ENCODE assay signal across 21 mouse cellular contexts in genomic region chr9:61833226-61833625, GRCm38 (mm10).
"Had no signal": no experiment of that assay in that cellular context is flagged by ENCODE, and none has a peak within 500 bp of the region (broad histone marks: within the 10 kb centered on the region; RNA-seq: fewer than 3 reads in every experiment).

No protein-coding gene starts in this region.

- H3K9me3 ChIP-seq: intestine, embryonic 15.5 days; kidney, embryonic 15.5 days; limb, embryonic 12.5 days; limb, embryonic 15.5 days; midbrain, embryonic 10.5 days; neural tube, embryonic 12.5 days; neural tube, embryonic 15.5 days; stomach, embryonic 15.5 days had no signal

- ATAC-seq: intestine, embryonic 15.5 days; liver, postnatal 0 days had no signal

- H3K27me3 ChIP-seq: intestine, embryonic 15.5 days; neural tube, embryonic 12.5 days; stomach, embryonic 15.5 days had no signal

- H3K4me2 ChIP-seq: intestine, embryonic 15.5 days; kidney, embryonic 15.5 days; limb, embryonic 12.5 days; limb, embryonic 15.5 days; liver, embryonic 11.5 days; neural tube, embryonic 12.5 days; neural tube, embryonic 15.5 days; stomach, embryonic 15.5 days had no signal

- H3K4me3 ChIP-seq: intestine, embryonic 15.5 days; kidney, embryonic 15.5 days; limb, embryonic 12.5 days; limb, embryonic 15.5 days; megakaryocyte, embryonic 14.5 days; midbrain, embryonic 10.5 days; neural tube, embryonic 12.5 days; neural tube, embryonic 15.5 days; stomach, embryonic 15.5 days had no signal

- H3K36me3 ChIP-seq: intestine, embryonic 15.5 days; kidney, embryonic 15.5 days; limb, embryonic 12.5 days; limb, embryonic 15.5 days; midbrain, embryonic 10.5 days; neural tube, embryonic 12.5 days; neural tube, embryonic 15.5 days; stomach, embryonic 15.5 days had no signal

- H3K4me1 ChIP-seq: intestine, embryonic 15.5 days; megakaryocyte, embryonic 14.5 days; midbrain, embryonic 10.5 days; neural tube, embryonic 12.5 days; stomach, embryonic 15.5 days had no signal

- H3K9ac ChIP-seq: intestine, embryonic 15.5 days; kidney, embryonic 15.5 days; limb, embryonic 12.5 days; limb, embryonic 15.5 days; liver, embryonic 14.5 days; liver, postnatal 0 days; neural tube, embryonic 12.5 days; neural tube, embryonic 15.5 days; stomach, embryonic 15.5 days had no signal

- DNase-seq: kidney, adult 11 months; kidney, adult 8-10 months; kidney, postnatal 14 days; kidney, postnatal 4 days; left cerebral cortex, postnatal 4 days; liver, postnatal 0 days; midbrain, embryonic 14.5 days; right cerebral cortex, postnatal 4 days; thymus, adult 18-20 months; thymus, postnatal 4 days had no signal

- H3K27ac ChIP-seq: intestine, embryonic 15.5 days; kidney, embryonic 15.5 days; limb, embryonic 12.5 days; limb, embryonic 15.5 days; liver, embryonic 14.5 days; midbrain, embryonic 10.5 days; neural tube, embryonic 12.5 days; neural tube, embryonic 15.5 days; stomach, embryonic 15.5 days had no signal
